Mouse (Mus musculus) layer of hippocampus, adult 18-20 months (tissue): ENCODE measurements around the gene Ccdc191. TPM values are rescaled to one million over a fixed set of nuclear protein-coding genes. Genes with fewer than 3 reads are reported as not detected.

Experiments used
- DNase-seq, 2 experiments: peaks; one replicate each; pipeline ENCODE4 v3.0.0; 2022; ENCODE audit warnings: low spot score in 2 of 2
- total RNA-seq, 2 experiments: library from RNA; stranded (reverse); gene quantifications; 2 replicates each; pipeline ENCODE4 v1.2.3; 2021

The Ccdc191 gene
- total RNA-seq, 2 experiments from 2014 or later = 3.2 to 3.6 TPM

GRCm38 (mm10) chr16:43930577-43930976 is 41.0 kb downstream of the Ccdc191 start:
- no peak for DNase-seq

- DNase-seq = peak in 1 of 2 experiments; percentile 70
These were observed 41.9 kb downstream of the Ccdc191 start for GRCm38 (mm10) chr16:43931502-43931901.

- peak in 1 of 2 experiments; percentile 22 for DNase-seq
These were observed 42.7 kb downstream of the Ccdc191 start for GRCm38 (mm10) chr16:43932319-43932718.

- no peak for DNase-seq
These were observed 43.4 kb downstream of the Ccdc191 start for GRCm38 (mm10) chr16:43933041-43933440.

- DNase-seq = no peak
These were observed 45.3 kb downstream of the Ccdc191 start for GRCm38 (mm10) chr16:43934856-43935255.

GRCm38 (mm10) chr16:43935367-43935766 is 45.8 kb downstream of the Ccdc191 start:
- no peak for DNase-seq

GRCm38 (mm10) chr16:43935892-43936291 is 46.3 kb downstream of the Ccdc191 start:
- no peak for DNase-seq

GRCm38 (mm10) chr16:43940846-43941245 is 51.2 kb downstream of the Ccdc191 start:
- no peak for DNase-seq

- DNase-seq = no peak
These were observed 55.8 kb downstream of the Ccdc191 start for GRCm38 (mm10) chr16:43945351-43945750.

- DNase-seq = peak in 1 of 2 experiments; percentile 62
These were observed 56.3 kb downstream of the Ccdc191 start for GRCm38 (mm10) chr16:43945869-43946268.

- DNase-seq = no peak
These were observed 62.0 kb downstream of the Ccdc191 start for GRCm38 (mm10) chr16:43951591-43951990.

- no peak for DNase-seq
These were observed 65.3 kb downstream of the Ccdc191 start for GRCm38 (mm10) chr16:43954913-43955312.

- DNase-seq = no peak
These were observed 68.4 kb downstream of the Ccdc191 start for GRCm38 (mm10) chr16:43958038-43958437.

GRCm38 (mm10) chr16:43963291-43963690 is 73.7 kb downstream of the Ccdc191 start:
- DNase-seq = no peak

GRCm38 (mm10) chr16:43963780-43964179 is 74.2 kb downstream of the Ccdc191 start:
- no peak for DNase-seq

GRCm38 (mm10) chr16:43965781-43966389 is 76.3 kb downstream of the Ccdc191 start:
- DNase-seq = no peak

- DNase-seq = no peak
These were observed 80.8 kb downstream of the Ccdc191 start for GRCm38 (mm10) chr16:43970426-43970825.

GRCm38 (mm10) chr16:43971189-43971588 is 81.6 kb downstream of the Ccdc191 start:
- no peak for DNase-seq

- no peak for DNase-seq
These were observed 82.1 kb downstream of the Ccdc191 start for GRCm38 (mm10) chr16:43971741-43972140.

- no peak for DNase-seq
These were observed 82.8 kb downstream of the Ccdc191 start for GRCm38 (mm10) chr16:43972391-43972790.

- DNase-seq = no peak
These were observed 83.5 kb downstream of the Ccdc191 start for GRCm38 (mm10) chr16:43973147-43973546.

GRCm38 (mm10) chr16:43973606-43974220 is 84.1 kb downstream of the Ccdc191 start:
- DNase-seq = no peak

GRCm38 (mm10) chr16:43979010-43979327 is 89.4 kb downstream of the Ccdc191 start:
- no peak for DNase-seq
